Mouse (Mus musculus): Measurements from ENCODE around the gene Bnip1.

GRCm38 (mm10) chr17:26786586-26786985, 5.7 kb downstream of the Bnip1 start:
- TF ChIP-seq GATA1 (IDR thresholded peaks at IDR 0.05; ENCODE audit: low read length) (no peak), TAL1 (IDR thresholded peaks at IDR 0.05; ENCODE audit: low read length) (no peak)
